Mouse (Mus musculus): ENCODE measurements around the gene Bcar3. TPM values are rescaled to one million over a fixed set of nuclear protein-coding genes. Genes with fewer than 3 reads are reported as not detected.
A peak's percentile ranks its signal among the peaks of the same experiment; 100 is the strongest.

Bcar3 gene
- total RNA-seq, 2 experiments from 2014 or later, result 8.4 to 9.3 TPM

GRCm38 (mm10) chr3:122413729-122414561 is 120.0 kb downstream of the Bcar3 start:
- peak in 1 of 2 experiments; percentile 11 for DNase-seq (ENCODE audit: extremely low spot score in 1 of 2, low spot score in 1 of 2)

DNA sequence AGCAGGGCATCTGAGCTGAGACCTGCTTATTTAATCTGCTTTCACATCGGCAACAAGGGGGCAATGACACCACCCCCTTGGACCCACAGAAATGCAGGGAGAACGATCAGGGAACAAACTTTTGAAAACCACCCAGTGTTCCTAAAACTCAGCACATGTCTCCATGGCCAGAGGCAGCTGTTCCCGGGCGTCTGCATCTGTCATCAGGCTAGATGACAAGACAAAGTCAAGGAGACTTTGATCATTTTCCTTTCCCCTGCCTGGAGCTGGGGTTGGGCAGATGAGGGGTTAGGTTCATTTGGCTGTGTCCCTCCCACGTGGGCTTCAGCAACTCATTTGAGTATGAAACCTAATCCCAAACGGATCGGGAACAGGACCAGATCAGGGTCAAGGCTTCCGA is 120.9 kb downstream of the Bcar3 start:
- DNase-seq (ENCODE audit: extremely low spot score in 1 of 2, low spot score in 1 of 2), result no peak

GRCm38 (mm10) chr3:122417466-122417865 is 123.5 kb downstream of the Bcar3 start:
- DNase-seq (ENCODE audit: extremely low spot score in 1 of 2, low spot score in 1 of 2), result no peak

- DNase-seq (ENCODE audit: extremely low spot score in 1 of 2, low spot score in 1 of 2), result no peak
Observed at GRCm38 (mm10) chr3:122418564-122419274, 124.8 kb downstream of the Bcar3 start.

- DNase-seq (ENCODE audit: extremely low spot score in 1 of 2, low spot score in 1 of 2), result peak; percentile 15 to 33
Observed at GRCm38 (mm10) chr3:122419610-122420409, 125.9 kb downstream of the Bcar3 start.

- DNase-seq (ENCODE audit: extremely low spot score in 1 of 2, low spot score in 1 of 2), result peak in 1 of 2 experiments; percentile 10
Observed at GRCm38 (mm10) chr3:122420410-122420774, 126.5 kb downstream of the Bcar3 start.

DNA sequence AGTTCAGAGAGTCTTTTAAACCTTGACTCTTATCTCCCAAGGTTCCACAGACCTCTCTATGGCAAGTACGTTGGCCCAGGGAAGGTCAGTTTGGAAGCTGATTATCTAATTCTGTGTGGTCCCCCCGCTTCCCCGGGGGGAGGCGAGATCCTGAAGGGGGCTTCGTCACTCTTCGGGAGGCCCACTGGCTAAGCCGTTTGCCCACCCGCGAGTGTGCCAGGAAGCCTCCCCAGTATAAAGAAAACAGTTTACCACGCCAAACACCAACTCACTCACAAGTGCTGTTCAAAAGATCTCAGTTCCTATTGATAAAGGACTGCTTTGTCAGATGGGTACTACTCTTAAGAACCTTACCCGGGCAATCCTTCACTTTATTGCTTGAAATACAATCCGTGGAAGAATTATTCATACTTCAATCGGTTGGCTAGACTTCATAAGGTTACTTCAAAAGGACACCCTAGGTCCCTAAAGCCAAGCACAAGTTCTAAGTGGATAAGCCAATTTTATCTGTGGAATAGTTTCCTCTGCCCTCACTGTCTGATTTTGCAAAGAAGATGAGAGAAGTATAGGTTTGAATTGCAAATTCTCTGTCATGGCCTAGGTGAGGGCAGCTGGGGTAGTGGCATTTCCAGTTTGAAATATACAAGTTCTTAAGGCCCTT is 127.2 kb downstream of the Bcar3 start:
- DNase-seq (ENCODE audit: extremely low spot score in 1 of 2, low spot score in 1 of 2), result no peak

DNA sequence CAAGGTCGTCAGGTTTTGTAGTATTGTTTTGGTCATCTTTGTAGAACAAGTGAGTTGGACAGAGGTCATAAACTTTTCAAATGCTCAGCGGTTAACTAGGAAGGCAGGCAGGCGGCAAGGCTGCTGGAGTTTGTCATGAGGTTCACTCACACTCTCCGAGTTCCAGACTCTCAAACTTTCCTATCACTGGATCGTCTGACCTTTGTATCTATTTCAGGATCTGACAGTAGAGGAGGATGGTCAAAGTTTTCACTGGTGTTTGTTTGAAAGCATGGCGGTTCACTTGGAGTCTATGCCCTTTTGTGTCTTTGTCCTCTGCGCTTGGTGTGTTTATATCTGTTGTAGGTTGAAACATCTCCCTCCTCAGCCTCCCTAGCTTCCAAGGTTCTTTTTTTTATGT is 127.9 kb downstream of the Bcar3 start:
- no peak for DNase-seq (ENCODE audit: extremely low spot score in 1 of 2, low spot score in 1 of 2)

- DNase-seq (ENCODE audit: extremely low spot score in 1 of 2, low spot score in 1 of 2), result no peak
Observed at GRCm38 (mm10) chr3:122422276-122422675, 128.3 kb downstream of the Bcar3 start.

GRCm38 (mm10) chr3:122423643-122424042 is 129.7 kb downstream of the Bcar3 start:
- no peak for DNase-seq (ENCODE audit: extremely low spot score in 1 of 2, low spot score in 1 of 2)

DNA sequence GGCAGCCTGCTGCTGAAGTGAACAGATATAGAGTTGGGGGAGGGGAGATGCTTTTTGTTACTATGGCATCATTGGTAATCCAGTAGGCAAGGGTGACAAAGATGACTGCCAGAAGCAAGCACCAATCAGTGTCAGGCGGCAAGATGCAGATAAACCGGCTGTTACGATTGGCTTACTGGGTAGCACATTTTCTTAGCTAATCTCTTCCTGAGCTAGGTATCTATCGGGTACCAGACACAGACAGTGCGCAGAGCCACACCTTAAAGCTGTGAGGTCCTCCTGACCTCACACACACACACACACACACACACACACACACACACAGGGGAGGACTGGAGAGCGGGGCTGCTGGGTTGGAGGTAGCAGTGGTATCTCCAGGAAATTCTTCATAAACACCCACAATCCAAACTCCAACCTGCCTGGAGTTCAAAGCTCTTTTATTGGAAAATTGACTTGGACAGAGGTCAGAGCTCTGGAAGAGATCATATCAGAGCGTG is 134.4 kb downstream of the Bcar3 start:
- DNase-seq (ENCODE audit: extremely low spot score in 1 of 2, low spot score in 1 of 2), result no peak

DNA sequence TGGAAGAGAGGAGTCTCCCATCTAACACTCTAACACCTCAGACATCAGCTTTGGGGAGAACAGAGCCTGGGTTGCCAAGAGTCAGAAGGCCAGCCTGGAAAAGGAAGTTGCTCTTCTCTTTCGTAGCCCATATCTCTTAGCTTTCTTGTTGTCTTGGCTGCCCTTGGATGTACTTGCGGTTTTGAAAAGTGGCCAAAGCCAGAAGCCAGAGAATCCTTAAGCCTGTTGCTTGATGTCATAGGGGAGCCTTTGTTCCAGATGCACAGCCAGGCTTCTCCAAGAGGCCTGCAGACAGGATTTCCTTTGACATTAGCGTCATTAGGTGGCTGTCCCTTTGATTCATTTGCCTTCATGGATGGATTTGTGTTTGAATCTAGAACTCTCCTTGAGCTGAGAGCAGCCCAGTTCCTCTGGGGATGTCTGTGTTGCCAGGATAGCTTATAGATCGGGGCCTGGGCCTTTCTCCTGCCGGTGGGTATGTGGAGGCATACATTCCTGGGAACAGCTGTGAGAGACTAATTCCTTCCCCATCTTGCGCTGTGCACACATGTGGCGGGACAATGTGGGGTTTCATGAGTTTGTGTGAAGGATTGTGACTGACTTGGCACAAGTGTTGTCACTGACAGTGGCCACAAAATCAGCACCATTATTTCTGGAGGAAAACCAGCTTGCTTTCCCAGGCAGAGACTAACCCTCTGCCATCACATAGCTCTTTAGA is 137.0 kb downstream of the Bcar3 start:
- DNase-seq (ENCODE audit: extremely low spot score in 1 of 2, low spot score in 1 of 2), result no peak

GRCm38 (mm10) chr3:122432811-122433406 is 139.0 kb downstream of the Bcar3 start:
- no peak for DNase-seq (ENCODE audit: extremely low spot score in 1 of 2, low spot score in 1 of 2)

GRCm38 (mm10) chr3:122433975-122434626 is 140.2 kb downstream of the Bcar3 start:
- DNase-seq (ENCODE audit: extremely low spot score in 1 of 2, low spot score in 1 of 2), result no peak

- DNase-seq (ENCODE audit: extremely low spot score in 1 of 2, low spot score in 1 of 2), result no peak
Observed at GRCm38 (mm10) chr3:122434983-122435935, 141.3 kb downstream of the Bcar3 start.

GRCm38 (mm10) chr3:122438143-122438825 is 144.3 kb downstream of the Bcar3 start:
- DNase-seq (ENCODE audit: extremely low spot score in 1 of 2, low spot score in 1 of 2), result no peak

DNA sequence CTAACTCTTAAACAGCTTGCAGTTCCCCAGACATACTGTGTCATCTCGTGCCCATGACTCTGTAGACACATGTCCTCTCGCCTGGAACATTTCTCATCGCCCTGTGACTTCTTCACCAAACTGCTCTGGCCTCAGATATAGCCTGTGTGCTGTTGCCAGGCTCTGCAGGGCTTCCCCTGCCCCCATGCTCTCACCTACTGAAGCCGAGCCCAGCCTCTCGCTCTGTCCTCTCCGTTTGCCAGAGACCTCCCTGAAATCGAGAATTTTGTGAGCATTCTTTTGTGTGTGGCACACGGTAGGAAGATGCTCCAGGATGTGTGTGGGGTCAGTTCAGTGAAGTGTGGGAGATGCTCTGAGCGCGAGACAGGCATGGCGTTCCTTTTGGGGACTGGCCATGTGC is 151.8 kb downstream of the Bcar3 start:
- DNase-seq (ENCODE audit: extremely low spot score in 1 of 2, low spot score in 1 of 2), result no peak

Measured in layer of hippocampus, postnatal 25 days (tissue).